Mouse (Mus musculus) gastrocnemius, adult 18-20 months (tissue): ENCODE results near the gene Galk1. TPM values are rescaled to one million over a fixed set of nuclear protein-coding genes. Genes with fewer than 3 reads are reported as not detected.

ENCODE experiments used
- DNase-seq: peaks from one replicate; pipeline ENCODE4 v3.0.0; 2021; ENCODE audit warnings: low spot score
- total RNA-seq, 2 experiments: library from RNA; stranded (reverse); gene quantifications; 2 replicates each; pipeline ENCODE4 v1.2.3; 2021

Galk1 gene
- total RNA-seq, 2 experiments from 2014 or later, result 2.6 to 3.2 TPM

- DNase-seq, result no peak
Observed at GRCm38 (mm10) chr11:116011529-116012261, 824 bp downstream of the Galk1 start.

GRCm38 (mm10) chr11:116010948-116011347 lies 1.6 kb downstream of the Galk1 start:
- no peak for DNase-seq

GRCm38 (mm10) chr11:116010146-116010545 lies 2.4 kb downstream of the Galk1 start:
- no peak for DNase-seq

GRCm38 (mm10) chr11:116009661-116010060 lies 2.9 kb downstream of the Galk1 start:
- DNase-seq, result no peak

GRCm38 (mm10) chr11:116008832-116009375 lies 3.6 kb downstream of the Galk1 start:
- DNase-seq, result no peak

GRCm38 (mm10) chr11:116008411-116008810 lies 4.1 kb downstream of the Galk1 start:
- no peak for DNase-seq

GRCm38 (mm10) chr11:116007095-116007850 lies 5.2 kb downstream of the Galk1 start:
- DNase-seq, result no peak

GRCm38 (mm10) chr11:116005701-116006419 lies 6.7 kb downstream of the Galk1 start:
- DNase-seq, result no peak

- peak; percentile 81 for DNase-seq
Observed at GRCm38 (mm10) chr11:116004840-116005700, 7.4 kb downstream of the Galk1 start.

- DNase-seq, result no peak
Observed at GRCm38 (mm10) chr11:116004186-116004823, 8.2 kb downstream of the Galk1 start.

- no peak for DNase-seq
Observed at GRCm38 (mm10) chr11:116002894-116003293, 9.6 kb downstream of the Galk1 start.

GRCm38 (mm10) chr11:116001725-116002124 lies 10.8 kb downstream of the Galk1 start:
- DNase-seq, result no peak

- DNase-seq, result no peak
Observed at GRCm38 (mm10) chr11:116000607-116001006, 11.9 kb downstream of the Galk1 start.

GRCm38 (mm10) chr11:115999538-116000143 lies 12.9 kb downstream of the Galk1 start:
- peak; percentile 63 for DNase-seq

- no peak for DNase-seq
Observed at GRCm38 (mm10) chr11:115999027-115999426, 13.5 kb downstream of the Galk1 start.

- no peak for DNase-seq
Observed at GRCm38 (mm10) chr11:115997662-115998061, 14.9 kb downstream of the Galk1 start.

GRCm38 (mm10) chr11:115997047-115997446 lies 15.5 kb downstream of the Galk1 start:
- DNase-seq, result no peak

GRCm38 (mm10) chr11:115995256-115995655 lies 17.3 kb downstream of the Galk1 start:
- no peak for DNase-seq

- no peak for DNase-seq
Observed at GRCm38 (mm10) chr11:115992098-115992497, 20.4 kb downstream of the Galk1 start.

GRCm38 (mm10) chr11:115989686-115990085 lies 22.8 kb downstream of the Galk1 start:
- DNase-seq, result no peak
